Mouse (Mus musculus) C3H10T1/2 (cell line): ENCODE results near the gene Ldlrad2. TPM values are rescaled to one million over a fixed set of nuclear protein-coding genes. Genes with fewer than 3 reads are reported as not detected.

Experiments
- polyA plus RNA-seq, 2 experiments: library from polyadenylated mRNA; unstranded; fragments of >200 nt; fragmentation: generic; extraction: Trizol; gene quantifications; one replicate each; pipeline ENCODE4 v1.2.1; 2012; ENCODE audit warnings: missing spikeins in 2 of 2

Ldlrad2 gene
- not detected for polyA plus RNA-seq

DNA sequence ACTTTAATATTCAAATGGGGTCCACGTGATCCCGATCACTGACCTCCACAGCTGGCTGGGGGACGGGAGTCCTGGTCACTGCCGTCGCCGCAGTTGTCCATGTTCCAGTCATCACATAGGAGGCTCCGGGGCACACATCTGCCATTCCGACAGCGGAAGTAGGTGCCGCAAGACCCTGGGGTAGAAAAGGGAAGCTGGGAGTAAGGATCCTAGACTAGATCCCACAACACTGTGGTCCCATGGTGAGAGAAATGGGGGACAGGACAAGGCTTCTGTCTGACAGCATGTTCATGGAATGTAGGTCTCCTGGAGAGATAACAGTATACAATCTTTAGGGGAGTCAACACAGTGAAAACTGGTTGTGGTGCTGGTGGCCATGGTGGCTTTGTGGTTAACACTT, at the start of gene Ldlrad2:
Gene Ldlrad2, minus strand, starts transcription at position 101 of the 400 bp plus-strand sequence.

GRCm38 (mm10) chr4:137593601-137594495, 19.5 kb upstream of the Ldlrad2 start, which contains the start of gene Usp48:
Usp48 (plus strand) TSS chr4:137593755.

Other genes starting within 250 kb of the Ldlrad2 start
- gene Cdc42, start 216.8 kb downstream of the Ldlrad2 start, polyA plus RNA-seq = 100 to 1,000 TPM in 1 of 2 experiments, 10 to 100 TPM in 1; 43.5 to 183 TPM
- not detected for gene Cela3a, start 164.8 kb downstream of the Ldlrad2 start, polyA plus RNA-seq
- gene Cela3b, start 144.0 kb downstream of the Ldlrad2 start, polyA plus RNA-seq = under 1 TPM in 1 of 2 experiments, not detected in 1; 0.13 TPM
- under 1 TPM in 1 of 2 experiments, not detected in 1; 0.02 TPM for gene 1700013G24Rik, start 121.3 kb downstream of the Ldlrad2 start, polyA plus RNA-seq
- gene Hspg2, start 105.8 kb downstream of the Ldlrad2 start, polyA plus RNA-seq = 100 to 1,000 TPM in 1 of 2 experiments, 10 to 100 TPM in 1; 46.3 to 247 TPM
- 10 to 100 TPM in 1 of 2 experiments, 1 to 10 TPM in 1; 3.4 to 19.1 TPM for gene Usp48, start 19.2 kb upstream of the Ldlrad2 start, polyA plus RNA-seq
- 1 to 10 TPM; 2.6 to 4.4 TPM for gene Rap1gap, start 90.2 kb upstream of the Ldlrad2 start, polyA plus RNA-seq
- gene Alpl, start 221.8 kb upstream of the Ldlrad2 start, polyA plus RNA-seq = under 1 TPM in 1 of 2 experiments, not detected in 1; 0.11 TPM